Mouse (Mus musculus) CH12.LX (cell line): Measurements from ENCODE around the gene Proz. TPM values are rescaled to one million over a fixed set of nuclear protein-coding genes. Genes with fewer than 3 reads are reported as not detected.

Source experiments
- DNase-seq: peaks from one replicate; pipeline ENCODE4 v3.0.0-alpha.2; 2013; ENCODE audit errors: extremely low read depth
- H3K27ac ChIP-seq: 2 replicates; pipeline ENCODE4 v1.5.1; 2012; ENCODE audit warnings: low read depth, mild to moderate bottlenecking, control low read depth, moderate library complexity; ENCODE audit not compliant: insufficient read depth
- H3K27me3 ChIP-seq: replicated peaks from 2 replicates; pipeline ENCODE3; 2012; ENCODE audit warnings: inconsistent platforms
- H3K36me3 ChIP-seq, 2 experiments: replicated peaks in 1 of 2; 2 replicates each; pipeline versions ENCODE3 to v1.6.1; 2012; ENCODE audit warnings: inconsistent platforms in 1 of 2, low read length in 1 of 2, mild to moderate bottlenecking in 1 of 2, mixed read lengths in 1 of 2, moderate library complexity in 1 of 2; ENCODE audit not compliant: control insufficient read depth in 1 of 2, insufficient read depth in 1 of 2
- H3K4me1 ChIP-seq, 2 experiments: 2 replicates each; pipeline ENCODE4 v1.6.1; 2012; ENCODE audit warnings: inconsistent platforms in 1 of 2, moderate library complexity in 1 of 2; ENCODE audit not compliant: insufficient read depth in 2 of 2, control insufficient read depth in 1 of 2
- H3K4me2 ChIP-seq: 2 replicates; pipeline ENCODE4 v1.6.1; 2012; ENCODE audit warnings: low read depth, mild to moderate bottlenecking, control low read depth; ENCODE audit not compliant: poor library complexity, insufficient read depth, severe bottlenecking
- H3K4me3 ChIP-seq, 3 experiments: fragments of 150-350 bp in 1 of 3; sonication (generic) in 1 of 3; replicated peaks in 1 of 3; 2 replicates each; pipeline versions ENCODE3 to v1.5.1; 2011 to 2012; ENCODE audit warnings: low read depth in 2 of 3, low read length in 2 of 3, mild to moderate bottlenecking in 2 of 3, moderate library complexity in 2 of 3, control low read depth in 1 of 3, improper control_type of control experiment in 1 of 3, inconsistent platforms in 1 of 3, mixed read lengths in 1 of 3; ENCODE audit not compliant: poor library complexity in 1 of 3
- H3K79me2 ChIP-seq: replicated peaks from 2 replicates; pipeline ENCODE4 v1.6.1; 2012; ENCODE audit warnings: mild to moderate bottlenecking, moderate library complexity; ENCODE audit not compliant: control insufficient read depth, poor library complexity, insufficient read depth, severe bottlenecking; ENCODE audit errors: extremely low read depth
- H3K9ac ChIP-seq: 2 replicates; pipeline ENCODE4 v1.6.1; 2012; ENCODE audit warnings: low read depth, mild to moderate bottlenecking, control low read depth, moderate library complexity; ENCODE audit not compliant: insufficient read depth
- H3K9me3 ChIP-seq: replicated peaks from 2 replicates; pipeline ENCODE3; 2012; ENCODE audit warnings: low read length, inconsistent platforms, mixed read lengths
- CHD2 ChIP-seq: IDR thresholded peaks from 2 replicates; pipeline ENCODE4 v1.6.1; 2011; ENCODE audit warnings: low read length, improper control_type of control experiment
- EP300 ChIP-seq: IDR thresholded peaks from 2 replicates; pipeline ENCODE4 v1.6.1; 2011; ENCODE audit warnings: low read length, improper control_type of control experiment
- ETS1 ChIP-seq: conservative IDR thresholded peaks from 2 replicates; pipeline ENCODE4 v1.6.1; 2012; ENCODE audit warnings: low read depth, mild to moderate bottlenecking, inconsistent platforms, low read length, improper control_type of control experiment, moderate library complexity
- GABPA ChIP-seq: IDR thresholded peaks from 2 replicates; pipeline ENCODE4 v1.6.1; 2012; ENCODE audit warnings: low read depth, low read length, improper control_type of control experiment, inconsistent platforms; ENCODE audit not compliant: insufficient replicate concordance
- HCFC1 ChIP-seq: IDR thresholded peaks from 2 replicates; pipeline ENCODE4 v1.6.1; 2012; ENCODE audit warnings: low read depth, mild to moderate bottlenecking, inconsistent platforms, low read length, improper control_type of control experiment
- JUND ChIP-seq: conservative IDR thresholded peaks from 2 replicates; pipeline ENCODE4 v1.6.1; 2011; ENCODE audit warnings: low read depth, low read length, improper control_type of control experiment
- KAT2A ChIP-seq: IDR thresholded peaks from 2 replicates; pipeline ENCODE4 v1.6.1; 2012; ENCODE audit warnings: low read length, improper control_type of control experiment, inconsistent platforms; ENCODE audit not compliant: insufficient replicate concordance
- MAFK ChIP-seq: IDR thresholded peaks from 2 replicates; pipeline ENCODE4 v1.6.1; 2011; ENCODE audit warnings: low read length, improper control_type of control experiment; ENCODE audit not compliant: insufficient replicate concordance
- MAX ChIP-seq: IDR thresholded peaks from 2 replicates; pipeline ENCODE4 v1.6.1; 2011; ENCODE audit warnings: low read length, improper control_type of control experiment
- MAZ ChIP-seq: IDR thresholded peaks from 2 replicates; pipeline ENCODE4 v1.6.1; 2012; ENCODE audit warnings: low read depth, mild to moderate bottlenecking, inconsistent platforms, low read length, improper control_type of control experiment, moderate library complexity
- NELFE ChIP-seq: IDR thresholded peaks from 2 replicates; pipeline ENCODE4 v1.6.1; 2011; ENCODE audit warnings: low read depth, low read length, improper control_type of control experiment
- PAX5 ChIP-seq: IDR thresholded peaks from 2 replicates; pipeline ENCODE4 v1.6.1; 2012; ENCODE audit warnings: low read length, inconsistent platforms, mixed read lengths
- POLR2A ChIP-seq: IDR thresholded peaks from 2 replicates; pipeline ENCODE4 v1.6.1; 2011; ENCODE audit warnings: low read depth, mild to moderate bottlenecking, improper control_type of control experiment, low read length
- POLR2AphosphoS2 ChIP-seq: IDR thresholded peaks from 2 replicates; pipeline ENCODE4 v1.6.1; 2011; ENCODE audit warnings: low read depth, low read length, improper control_type of control experiment
- RAD21 ChIP-seq: IDR thresholded peaks from 2 replicates; pipeline ENCODE4 v1.6.1; 2011; ENCODE audit warnings: low read depth, mild to moderate bottlenecking, low read length, improper control_type of control experiment, moderate library complexity
- SIN3A ChIP-seq: IDR thresholded peaks from 2 replicates; pipeline ENCODE4 v1.6.1; 2012; ENCODE audit warnings: low read length, improper control_type of control experiment, inconsistent platforms
- SMC3 ChIP-seq: IDR thresholded peaks from 2 replicates; pipeline ENCODE4 v1.6.1; 2011; ENCODE audit warnings: low read depth, low read length, improper control_type of control experiment
- UBTF ChIP-seq: IDR thresholded peaks from 2 replicates; pipeline ENCODE4 v1.6.1; 2012; ENCODE audit warnings: low read depth, mild to moderate bottlenecking, inconsistent platforms, low read length, improper control_type of control experiment, moderate library complexity
- USF2 ChIP-seq: conservative IDR thresholded peaks from 2 replicates; pipeline ENCODE4 v1.6.1; 2011; ENCODE audit warnings: low read depth, low read length, improper control_type of control experiment
- ZC3H11A ChIP-seq: IDR thresholded peaks from 2 replicates; pipeline ENCODE4 v1.6.1; 2012; ENCODE audit warnings: low read depth, mild to moderate bottlenecking, inconsistent platforms, low read length, improper control_type of control experiment
- ZKSCAN1 ChIP-seq: IDR thresholded peaks from 2 replicates; pipeline ENCODE4 v1.6.1; 2012; ENCODE audit warnings: low read depth, inconsistent platforms, low read length, improper control_type of control experiment, borderline replicate concordance
- dilution Hi-C: fragments of 300-500 bp; cut with MboI; formaldehyde crosslinking; loops from 2 replicates; pipeline ENCODE4 v1.14.3; 2020; ENCODE audit warnings: low sequenced_read_pairs; ENCODE audit not compliant: extremely low pct_unique_long_range_greater_than_20kb, extremely low pct_ligation_motif_present
- in situ Hi-C: fragments of 300-500 bp; cut with MboI; formaldehyde crosslinking; loops from 3 replicates; pipeline ENCODE4 v1.14.3; 2019; ENCODE audit warnings: low sequenced_read_pairs, low pct_ligation_motif_present, low pct_unique_long_range_greater_than_20kb, mixed read lengths
- polyA plus RNA-seq: library from polyadenylated mRNA; unstranded; fragments of >175 nt; gene quantifications from 2 replicates; pipeline ENCODE4 v1.2.1, GENCODE M21; 2012; ENCODE audit warnings: low read depth; ENCODE audit not compliant: insufficient read length
- total RNA-seq, 2 experiments: library from RNA; depleted of rRNA; stranded (reverse); fragments of 300-350 nt in 1 of 2; fragments of >200 nt in 1 of 2; gene quantifications; 2 replicates each; pipeline ENCODE4 v1.2.3; 2012 to 2014

Proz gene
- total and polyA plus RNA-seq, 3 experiments = 0.21 to 0.94 TPM; not detected in 1

DNA sequence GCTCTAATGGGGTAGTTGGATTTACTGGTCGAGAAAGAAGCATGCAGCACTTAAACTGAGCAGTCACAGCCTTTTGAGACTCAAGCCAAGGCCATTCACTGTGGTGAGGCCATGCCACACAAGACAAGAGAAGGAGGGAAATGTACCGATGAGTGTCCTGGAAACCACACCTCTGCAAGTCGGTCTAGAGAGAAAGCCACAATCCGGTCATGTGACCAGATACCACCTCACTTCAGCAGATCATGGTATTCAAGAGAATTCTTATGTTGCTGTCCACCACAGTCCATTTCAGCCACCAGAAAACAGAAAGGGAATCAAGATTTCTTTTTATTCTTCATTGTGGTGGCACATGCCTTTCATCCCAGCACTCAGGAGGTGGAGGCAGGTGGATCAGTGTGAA, 19.3 kb upstream of the Proz start:
- Histone ChIP-seq H3K36me3 (no peaks in the 10 kb centered on the region), H3K4me3 (no peak overlapping the region), H3K79me2 (no peaks in the 10 kb centered on the region), H3K4me1 (no peaks in the 10 kb centered on the region; a peak in 1 of 4 replicates), H3K27me3 (peaks cover 95% of the 10 kb centered on the region), H3K9me3 (no peaks in the 10 kb centered on the region), H3K4me2 (no peak overlapping the region), H3K27ac (no peak overlapping the region), H3K9ac (no peak overlapping the region)
- no peak for DNase-seq
- in situ Hi-C loops (no loop called here), dilution Hi-C loops (no loop called here)
- no peak for TF ChIP-seq EP300
- TF ChIP-seq HCFC1 = no peak
- no peak for TF ChIP-seq POLR2A
- no peak for TF ChIP-seq RAD21
- TF ChIP-seq NELFE = no peak
- no peak for TF ChIP-seq POLR2AphosphoS2
- TF ChIP-seq MAFK = no peak
- TF ChIP-seq SIN3A = no peak
- TF ChIP-seq UBTF = no peak
- TF ChIP-seq CHD2 = no peak
- no peak for TF ChIP-seq PAX5
- TF ChIP-seq KAT2A = no peak

DNA sequence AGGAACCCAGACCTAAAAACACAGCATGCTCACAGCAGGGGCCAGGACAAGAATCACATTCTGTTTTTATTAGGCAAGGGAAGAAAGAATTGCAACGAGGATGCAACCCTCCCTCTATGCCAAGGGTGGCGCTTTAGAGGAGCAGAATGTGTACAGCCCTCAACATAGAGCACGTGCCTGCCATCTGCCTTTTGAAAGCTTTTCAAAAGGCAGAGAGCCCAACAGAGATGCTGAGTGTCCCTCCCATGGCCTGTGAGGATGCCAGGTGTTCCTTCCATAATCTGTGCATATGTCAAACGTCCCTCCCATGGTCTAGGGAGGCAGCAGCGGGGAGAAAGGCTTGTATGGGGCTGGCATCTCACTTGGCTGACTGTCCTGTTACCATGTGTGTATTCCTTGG, 13.1 kb upstream of the Proz start:
- H3K4me1 ChIP-seq = no peaks in the 10 kb centered on the region
- H3K36me3 ChIP-seq = no peaks in the 10 kb centered on the region
- peaks cover 88% of the 10 kb centered on the region for H3K27me3 ChIP-seq
- H3K9ac ChIP-seq = no peak overlapping the region
- in situ Hi-C loops = no loop called here
- no peak for DNase-seq
- H3K9me3 ChIP-seq = peaks cover 7% of the 10 kb centered on the region
- TF ChIP-seq MAFK (no peak), RAD21 (no peak), JUND (no peak), MAZ (no peak), MAX (no peak), CHD2 (no peak), USF2 (no peak), SMC3 (no peak), EP300 (no peak), ZC3H11A (no peak), GABPA (no peak), ZKSCAN1 (no peak), POLR2AphosphoS2 (no peak), ETS1 (no peak)
- H3K4me3 ChIP-seq = no peak overlapping the region
- no peaks in the 10 kb centered on the region for H3K79me2 ChIP-seq
- dilution Hi-C loops = no loop called here
- H3K27ac ChIP-seq = no peak overlapping the region
- H3K4me2 ChIP-seq = no peak overlapping the region
